Mouse (Mus musculus): ENCODE data around the gene Rtn4r. TPM values are rescaled to one million over a fixed set of nuclear protein-coding genes. Genes with fewer than 3 reads are reported as not detected.

Gene Rtn4r
- 4.1 and 4.7 TPM in 2 replicates for polyA plus RNA-seq (2015; fragmentation: Nextera tagmentation; extraction: Ambion mirVana)

GRCm38 (mm10) chr16:18127241-18127861 is at the start of gene Rtn4r:
Gene Rtn4r, plus strand, starts transcription at chr16:18127642.
- H3K27ac ChIP-seq, result peak within 1 kb of the TSS; percentile 54
- peak; percentile 88 for ATAC-seq
- H3K27me3 ChIP-seq (replicated peaks), result peaks cover 24% of the 10 kb centered on the region

GRCm38 (mm10) chr16:18078314-18079015 is 49.0 kb upstream of the Rtn4r start:
- Histone ChIP-seq H3K9me3 (no peaks in the 10 kb centered on the region), H3K27ac (no peak overlapping the region), H3K4me3 (replicated peaks) (no peak overlapping the region), H3K36me3 (0 out of 2 replicates have a peak, but pooled peaks cover 4% of the 10 kb centered on the region), H3K9ac (no peak overlapping the region), H3K27me3 (replicated peaks) (no peaks in the 10 kb centered on the region), H3K4me2 (replicated peaks) (no peak overlapping the region), H3K4me1 (replicated peaks) (peaks cover 22% of the 10 kb centered on the region)
- 90% methylated on average over 5 of the region's 5 CpGs for WGBS
- ATAC-seq, result no peak

More at GRCm38 (mm10) chr16:18127241-18127861, at the start of gene Rtn4r:
- no peaks in the 10 kb centered on the region for H3K9me3 ChIP-seq
- peak within 1 kb of the TSS; percentile 58 for H3K9ac ChIP-seq
- H3K4me1 ChIP-seq (replicated peaks), result peaks cover 18% of the 10 kb centered on the region
- no peaks in the 10 kb centered on the region for H3K36me3 ChIP-seq
- H3K4me3 ChIP-seq (replicated peaks), result peak within 1 kb of the TSS; percentile 67
- 1% methylated on average over 70 of the region's 96 CpGs for WGBS
- H3K4me2 ChIP-seq (replicated peaks), result peak within 1 kb of the TSS; percentile 98

DNA sequence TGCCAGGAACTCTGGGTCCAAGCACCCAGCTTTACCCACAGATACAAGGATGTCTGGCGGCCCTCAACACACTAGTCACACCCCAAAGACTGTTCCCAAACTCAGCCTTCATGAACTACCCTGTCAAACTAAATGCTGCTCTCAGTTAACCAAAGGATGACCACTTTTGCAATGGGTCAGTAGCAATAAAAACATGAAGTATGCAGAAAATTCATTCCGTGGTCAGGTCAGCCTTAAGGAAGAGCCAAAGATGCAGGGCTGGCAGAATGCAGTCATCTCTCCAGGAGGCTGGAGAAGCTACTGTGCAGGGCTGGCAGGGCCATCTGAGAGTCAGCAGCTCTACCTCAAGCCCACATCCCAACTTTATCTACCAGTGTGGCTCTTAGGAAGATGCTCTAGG is 48.1 kb upstream of the Rtn4r start:
- no peak overlapping the region for H3K4me2 ChIP-seq (replicated peaks)
- no peak overlapping the region for H3K4me3 ChIP-seq (replicated peaks)
- no peaks in the 10 kb centered on the region for H3K27me3 ChIP-seq (replicated peaks)
- WGBS, result 85% methylated on average over 2 of the region's 2 CpGs
- no peak overlapping the region for H3K9ac ChIP-seq
- H3K9me3 ChIP-seq, result no peaks in the 10 kb centered on the region
- H3K4me1 ChIP-seq (replicated peaks), result peaks cover 19% of the 10 kb centered on the region
- H3K27ac ChIP-seq, result no peak overlapping the region
- no peaks in the 10 kb centered on the region for H3K36me3 ChIP-seq
- no peak for ATAC-seq

DNA sequence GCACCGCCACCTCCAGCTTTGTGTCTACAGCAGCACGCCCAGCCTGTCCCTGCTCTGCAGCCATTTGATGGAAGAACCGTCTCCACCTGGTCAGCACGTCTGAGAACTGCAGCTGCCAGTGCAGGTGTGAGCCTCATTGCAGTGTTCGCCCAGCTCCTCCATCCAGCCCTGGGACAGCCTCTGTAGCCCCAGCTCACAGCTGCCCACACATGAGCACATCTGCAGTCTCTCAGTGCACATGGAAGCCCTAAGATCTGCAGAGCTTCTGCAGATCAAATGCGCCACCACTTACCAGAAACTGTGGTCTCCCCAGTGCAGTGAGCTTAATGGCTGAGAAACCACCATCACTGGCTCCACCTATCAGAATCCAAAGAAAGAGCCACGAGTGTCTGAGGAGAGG is 47.3 kb upstream of the Rtn4r start:
- Histone ChIP-seq H3K27ac (no peak overlapping the region), H3K4me2 (replicated peaks) (no peak overlapping the region), H3K36me3 (no peaks in the 10 kb centered on the region), H3K27me3 (replicated peaks) (no peaks in the 10 kb centered on the region), H3K4me3 (replicated peaks) (no peak overlapping the region), H3K9me3 (no peaks in the 10 kb centered on the region), H3K4me1 (replicated peaks) (peaks cover 15% of the 10 kb centered on the region), H3K9ac (no peak overlapping the region)
- 85% methylated on average over 7 of the region's 7 CpGs for WGBS
- no peak for ATAC-seq

DNA sequence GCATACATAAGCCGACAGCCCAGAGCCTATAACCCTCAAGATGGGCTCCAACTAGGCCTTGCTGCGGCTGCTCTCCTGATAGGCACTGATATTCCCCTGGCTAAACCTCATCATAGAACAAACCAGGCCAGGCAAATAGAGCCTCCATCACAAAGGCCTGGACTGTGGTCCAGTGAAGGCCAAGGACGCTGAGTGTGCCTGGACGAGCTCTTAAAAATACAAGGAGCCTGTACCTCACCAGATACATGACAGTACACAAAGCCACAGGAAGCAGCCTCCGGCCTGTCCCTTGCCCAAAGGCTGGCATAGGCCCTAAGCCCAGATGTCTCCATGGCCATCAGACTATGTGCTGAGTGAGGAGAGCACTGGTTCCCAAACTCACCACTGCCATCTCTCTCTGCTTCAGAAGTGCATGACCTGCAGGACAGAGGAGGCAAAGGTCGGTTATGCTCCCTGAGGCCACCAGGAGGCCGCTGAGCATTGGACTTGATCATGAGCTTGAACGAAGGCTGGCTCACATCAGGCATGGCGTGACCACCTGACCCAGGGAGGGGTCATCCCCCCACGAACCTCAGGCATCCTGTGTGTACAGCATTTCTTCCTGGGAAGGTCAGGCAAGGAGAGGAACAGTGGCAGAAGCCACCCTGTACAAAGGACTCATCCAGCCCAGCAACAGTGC is 46.2 kb upstream of the Rtn4r start:
- H3K4me2 ChIP-seq (replicated peaks), result no peak overlapping the region
- H3K9me3 ChIP-seq, result no peaks in the 10 kb centered on the region
- ATAC-seq, result no peak
- H3K27ac ChIP-seq, result no peak overlapping the region
- WGBS, result 77% methylated on average over 10 of the region's 10 CpGs
- no peak overlapping the region for H3K4me3 ChIP-seq (replicated peaks)
- H3K27me3 ChIP-seq (replicated peaks), result no peaks in the 10 kb centered on the region
- no peaks in the 10 kb centered on the region for H3K36me3 ChIP-seq
- H3K4me1 ChIP-seq (replicated peaks), result peaks cover 13% of the 10 kb centered on the region
- H3K9ac ChIP-seq, result no peak overlapping the region

DNA sequence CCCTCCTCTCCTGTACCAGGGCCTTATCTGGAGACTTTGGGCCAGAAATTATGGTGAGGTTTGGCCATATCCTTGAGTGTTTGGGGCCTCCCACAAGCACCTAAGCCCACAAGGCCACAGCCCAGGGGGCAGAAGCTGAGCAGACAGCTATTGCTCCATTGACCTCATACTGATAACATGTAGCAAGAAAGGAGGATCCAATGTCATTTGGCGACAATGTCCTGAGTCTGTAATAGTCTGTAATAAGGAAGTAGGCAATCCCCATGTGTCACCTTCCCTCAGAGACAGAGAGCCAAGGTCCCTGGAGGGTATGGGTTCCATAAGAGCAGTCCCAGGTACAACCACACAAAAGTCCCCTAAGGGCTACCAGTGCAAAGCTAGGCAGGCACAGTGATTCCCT is 45.2 kb upstream of the Rtn4r start:
- peak; percentile 75 for ATAC-seq
- Histone ChIP-seq H3K9me3 (no peaks in the 10 kb centered on the region), H3K4me3 (replicated peaks) (no peak overlapping the region), H3K4me1 (replicated peaks) (peaks cover 13% of the 10 kb centered on the region), H3K36me3 (no peaks in the 10 kb centered on the region), H3K27ac (no peak overlapping the region), H3K4me2 (replicated peaks) (no peak overlapping the region), H3K27me3 (replicated peaks) (no peaks in the 10 kb centered on the region), H3K9ac (no peak overlapping the region)
- WGBS, result 48% methylated on average over 1 of the region's 1 CpGs

DNA sequence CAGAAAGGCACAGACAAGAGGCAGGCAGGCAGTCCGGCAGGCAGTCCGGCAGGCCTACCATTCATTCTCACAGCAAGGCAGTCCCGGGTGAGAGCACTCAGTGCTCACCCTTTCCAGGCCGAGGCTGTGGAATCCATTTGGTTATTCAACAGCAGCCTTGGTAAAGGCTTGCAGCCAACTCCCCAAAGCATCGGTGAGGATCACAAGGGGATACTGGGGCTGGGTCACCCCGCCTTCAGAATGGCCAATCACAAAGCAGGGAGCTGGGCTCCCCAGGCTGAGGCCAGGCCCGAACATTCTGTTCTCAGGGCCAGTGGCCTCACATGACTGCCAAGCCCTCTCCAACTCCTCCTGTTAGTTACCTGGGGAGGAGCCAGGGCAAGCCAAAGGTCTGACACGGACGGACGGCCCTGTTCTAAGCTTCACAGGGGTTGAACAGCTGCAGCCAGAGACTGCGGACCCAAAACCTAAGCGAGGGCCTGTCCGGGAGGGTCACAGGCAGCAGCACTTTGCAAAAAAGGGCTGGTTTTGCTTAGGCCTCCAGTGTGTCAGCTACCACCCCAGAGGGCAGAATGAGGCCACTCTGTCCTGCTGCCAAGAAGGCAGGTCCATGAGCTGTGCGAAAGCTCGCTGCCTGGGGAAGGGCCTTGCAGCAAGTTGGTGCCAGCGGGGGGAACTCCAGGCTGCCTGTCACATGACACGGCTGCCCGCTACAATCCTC is 44.1 kb upstream of the Rtn4r start:
- Histone ChIP-seq H3K9me3 (no peaks in the 10 kb centered on the region), H3K4me1 (replicated peaks) (peaks cover 17% of the 10 kb centered on the region), H3K4me3 (replicated peaks) (no peak overlapping the region), H3K36me3 (no peaks in the 10 kb centered on the region), H3K9ac (no peak overlapping the region), H3K27ac (0 out of 2 replicates have a peak overlapping the region, but pooled peaks have one; percentile 17), H3K4me2 (replicated peaks) (no peak overlapping the region), H3K27me3 (replicated peaks) (no peaks in the 10 kb centered on the region)
- 85% methylated on average over 18 of the region's 18 CpGs for WGBS
- ATAC-seq, result peak; percentile 44

DNA sequence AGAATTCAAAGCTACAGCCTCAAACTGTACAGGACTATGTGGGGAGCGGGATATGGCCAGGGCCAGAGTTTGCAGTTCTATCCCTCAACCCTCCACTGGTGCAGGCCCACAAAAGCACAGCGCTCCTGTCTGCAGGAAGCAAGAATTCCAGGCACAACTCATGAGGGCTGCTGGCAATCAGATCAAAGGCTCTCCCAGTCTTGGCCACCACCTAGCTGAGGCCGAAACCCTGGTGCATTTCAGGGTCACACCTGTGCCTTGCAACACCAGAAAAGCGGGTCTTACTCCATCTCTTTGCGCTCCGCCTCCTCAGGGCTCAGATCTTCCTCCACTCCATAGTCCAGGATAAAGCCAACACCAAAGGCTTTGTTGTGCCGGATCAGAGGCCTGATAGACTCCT is 43.2 kb upstream of the Rtn4r start:
- H3K27me3 ChIP-seq (replicated peaks), result no peaks in the 10 kb centered on the region
- no peaks in the 10 kb centered on the region for H3K9me3 ChIP-seq
- no peaks in the 10 kb centered on the region for H3K36me3 ChIP-seq
- H3K4me2 ChIP-seq (replicated peaks), result no peak overlapping the region
- H3K9ac ChIP-seq, result no peak overlapping the region
- H3K4me1 ChIP-seq (replicated peaks), result peaks cover 21% of the 10 kb centered on the region
- H3K4me3 ChIP-seq (replicated peaks), result no peak overlapping the region
- no peak for ATAC-seq
- 86% methylated on average over 7 of the region's 7 CpGs for WGBS
- H3K27ac ChIP-seq, result no peak overlapping the region

- ATAC-seq, result no peak
- H3K27ac ChIP-seq, result no peak overlapping the region
- WGBS, result 85% methylated on average over 5 of the region's 5 CpGs
- H3K36me3 ChIP-seq, result no peaks in the 10 kb centered on the region
- peaks cover 20% of the 10 kb centered on the region; the same call in 1 of the 2 replicates for H3K4me1 ChIP-seq (replicated peaks)
- no peak overlapping the region for H3K4me2 ChIP-seq (replicated peaks)
- no peaks in the 10 kb centered on the region for H3K27me3 ChIP-seq (replicated peaks)
- H3K9ac ChIP-seq, result no peak overlapping the region
- no peaks in the 10 kb centered on the region for H3K9me3 ChIP-seq
- H3K4me3 ChIP-seq (replicated peaks), result no peak overlapping the region
Observed at GRCm38 (mm10) chr16:18087101-18087500, 40.3 kb upstream of the Rtn4r start.

DNA sequence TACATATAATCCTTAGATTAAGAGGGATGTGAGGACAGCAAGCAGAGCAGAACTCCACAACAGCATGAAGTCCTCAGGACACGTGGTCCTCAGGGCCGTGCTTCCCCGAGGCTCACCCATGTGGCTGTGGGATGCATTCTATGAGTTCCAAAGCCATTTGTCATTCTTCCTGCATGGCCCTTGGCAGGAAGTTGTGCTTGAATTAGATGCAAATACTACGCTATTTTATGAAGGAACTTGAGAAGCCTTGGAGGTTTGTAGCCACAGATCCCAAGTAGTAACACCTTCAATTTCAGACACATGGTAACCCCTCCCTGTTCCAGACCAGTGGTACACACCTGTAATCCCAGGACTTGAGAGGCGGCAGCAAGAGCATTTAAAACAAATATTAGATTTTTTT is 31.1 kb upstream of the Rtn4r start:
- H3K4me3 ChIP-seq (replicated peaks), result no peak overlapping the region
- no peaks in the 10 kb centered on the region for H3K27me3 ChIP-seq (replicated peaks)
- no peak for ATAC-seq
- no peaks in the 10 kb centered on the region for H3K9me3 ChIP-seq
- H3K4me1 ChIP-seq (replicated peaks), result no peaks in the 10 kb centered on the region
- H3K27ac ChIP-seq, result no peak overlapping the region
- no peaks in the 10 kb centered on the region for H3K36me3 ChIP-seq
- no peak overlapping the region for H3K9ac ChIP-seq
- 35% methylated on average over 5 of the region's 5 CpGs for WGBS
- no peak overlapping the region for H3K4me2 ChIP-seq (replicated peaks)

- Histone ChIP-seq H3K9me3 (no peaks in the 10 kb centered on the region), H3K9ac (no peak overlapping the region), H3K27me3 (replicated peaks) (no peaks in the 10 kb centered on the region), H3K36me3 (no peaks in the 10 kb centered on the region), H3K27ac (no peak overlapping the region), H3K4me3 (replicated peaks) (no peak overlapping the region), H3K4me2 (replicated peaks) (no peak overlapping the region), H3K4me1 (replicated peaks) (no peaks in the 10 kb centered on the region)
- 72% methylated on average over 4 of the region's 4 CpGs for WGBS
- no peak for ATAC-seq
Observed at GRCm38 (mm10) chr16:18102816-18103215, 24.6 kb upstream of the Rtn4r start.

DNA sequence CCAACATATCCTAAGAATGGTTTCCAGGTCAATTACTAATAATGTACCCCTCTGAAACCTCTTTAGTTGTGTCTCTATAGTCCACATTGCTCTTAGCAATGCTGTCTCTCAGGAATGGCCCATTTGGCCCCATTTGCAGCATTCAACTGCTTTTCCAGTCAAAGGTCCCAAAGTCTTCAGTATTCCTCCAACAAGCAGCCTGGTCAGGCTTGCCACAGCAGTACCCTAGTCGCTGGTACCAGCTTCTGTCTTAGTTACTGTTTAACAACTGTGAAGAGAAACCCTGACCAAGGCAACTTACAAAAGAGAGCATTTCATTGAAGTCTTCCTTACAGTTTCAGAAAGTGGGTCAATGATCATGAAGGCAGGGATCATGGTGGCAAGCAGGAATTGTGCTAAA is 24.1 kb upstream of the Rtn4r start:
- Histone ChIP-seq H3K27me3 (replicated peaks) (no peaks in the 10 kb centered on the region), H3K27ac (no peak overlapping the region), H3K4me1 (replicated peaks) (no peaks in the 10 kb centered on the region), H3K9me3 (no peaks in the 10 kb centered on the region), H3K4me2 (replicated peaks) (no peak overlapping the region), H3K4me3 (replicated peaks) (no peak overlapping the region), H3K36me3 (no peaks in the 10 kb centered on the region), H3K9ac (no peak overlapping the region)
- 69% methylated on average over 1 of the region's 1 CpGs for WGBS
- no peak for ATAC-seq
